Mouse (Mus musculus) bone marrow macrophage, adult 2 months (primary cell): ENCODE measurements around the gene Opalin. TPM values are rescaled to one million over a fixed set of nuclear protein-coding genes. Genes with fewer than 3 reads are reported as not detected.
A peak's percentile ranks its signal among the peaks of the same experiment; 100 is the strongest.

ENCODE experiments used
- H3K27ac ChIP-seq: 2 replicates; pipeline ENCODE4 v1.5.1; 2012; ENCODE audit warnings: low read depth, low read length; ENCODE audit not compliant: insufficient read depth
- H3K4me1 ChIP-seq: 2 replicates; pipeline ENCODE4 v1.6.1; 2012; ENCODE audit warnings: low read length; ENCODE audit not compliant: control insufficient read depth, insufficient read depth
- H3K4me3 ChIP-seq: 2 replicates; pipeline ENCODE4 v1.5.1; 2012; ENCODE audit warnings: mild to moderate bottlenecking, low read length, moderate library complexity; ENCODE audit not compliant: insufficient read depth
- CTCF ChIP-seq: IDR thresholded peaks from 2 replicates; pipeline ENCODE4 v1.5.1; 2012; ENCODE audit warnings: low read depth, mild to moderate bottlenecking, low read length, moderate library complexity
- POLR2A ChIP-seq: IDR thresholded peaks from 2 replicates; pipeline ENCODE4 v1.6.1; 2012; ENCODE audit warnings: mild to moderate bottlenecking, low read depth, low read length, borderline replicate concordance
- polyA plus RNA-seq: library from polyadenylated mRNA; stranded (reverse); fragments of >200 nt; gene quantifications from 2 replicates; pipeline ENCODE4 v1.2.4, GENCODE M21; 2012; ENCODE audit not compliant: missing spikeins, insufficient read depth, insufficient read length

Gene Opalin
- polyA plus RNA-seq, 1 experiment = not detected

- TF ChIP-seq CTCF (no peak), POLR2A (no peak)
- H3K4me1 ChIP-seq = peaks cover 4% of the 10 kb centered on the region; the same call in 1 of the 2 replicates
- H3K27ac ChIP-seq = no peak overlapping the region
- no peak overlapping the region for H3K4me3 ChIP-seq
Measured at GRCm38 (mm10) chr19:41108666-41109065, 31.8 kb upstream of the Opalin start.

- Histone ChIP-seq H3K27ac (no peak overlapping the region), H3K4me1 (peaks cover 4% of the 10 kb centered on the region; the same call in 1 of the 2 replicates), H3K4me3 (no peak overlapping the region)
- TF ChIP-seq POLR2A (no peak), CTCF (no peak)
Measured at GRCm38 (mm10) chr19:41107530-41107929, 30.6 kb upstream of the Opalin start.

- Histone ChIP-seq H3K4me1 (peaks cover 4% of the 10 kb centered on the region; the same call in 1 of the 2 replicates), H3K27ac (no peak overlapping the region), H3K4me3 (no peak overlapping the region)
- TF ChIP-seq CTCF (no peak), POLR2A (no peak)
Measured at GRCm38 (mm10) chr19:41104922-41105321, 28.0 kb upstream of the Opalin start.

GRCm38 (mm10) chr19:41101390-41101789 is 24.5 kb upstream of the Opalin start:
- Histone ChIP-seq H3K4me3 (no peak overlapping the region), H3K27ac (no peak overlapping the region), H3K4me1 (peaks cover 4% of the 10 kb centered on the region; the same call in 1 of the 2 replicates)
- TF ChIP-seq POLR2A (no peak), CTCF (no peak)

- Histone ChIP-seq H3K4me1 (peaks cover 4% of the 10 kb centered on the region; the same call in 1 of the 2 replicates), H3K27ac (no peak overlapping the region), H3K4me3 (no peak overlapping the region)
- TF ChIP-seq POLR2A (no peak), CTCF (no peak)
Measured at GRCm38 (mm10) chr19:41100863-41101262, 23.9 kb upstream of the Opalin start.

GRCm38 (mm10) chr19:41097038-41097437 is 20.1 kb upstream of the Opalin start:
- no peak overlapping the region for H3K27ac ChIP-seq

GRCm38 (mm10) chr19:41091901-41092300 is 15.0 kb upstream of the Opalin start:
- Histone ChIP-seq H3K4me1 (peaks cover 22% of the 10 kb centered on the region), H3K27ac (peak overlapping the region; percentile 48), H3K4me3 (no peak overlapping the region)
- TF ChIP-seq POLR2A = no peak
- no peak for TF ChIP-seq CTCF

More at GRCm38 (mm10) chr19:41097038-41097437, 20.1 kb upstream of the Opalin start:
- H3K4me3 ChIP-seq = no peak overlapping the region
- no peak for TF ChIP-seq POLR2A
- no peak for TF ChIP-seq CTCF
- peaks cover 4% of the 10 kb centered on the region for H3K4me1 ChIP-seq

- Histone ChIP-seq H3K4me3 (no peak overlapping the region), H3K27ac (no peak overlapping the region), H3K4me1 (peaks cover 22% of the 10 kb centered on the region)
- TF ChIP-seq POLR2A = no peak
- TF ChIP-seq CTCF = peak; percentile 59
Measured at GRCm38 (mm10) chr19:41089833-41090232, 12.9 kb upstream of the Opalin start.

GRCm38 (mm10) chr19:41088491-41088890 is 11.6 kb upstream of the Opalin start:
- Histone ChIP-seq H3K4me1 (peaks cover 22% of the 10 kb centered on the region), H3K27ac (no peak overlapping the region), H3K4me3 (peak overlapping the region; percentile 15; the same call in 1 of the 2 replicates)
- TF ChIP-seq CTCF (no peak), POLR2A (no peak)

- H3K4me3 ChIP-seq = no peak overlapping the region
- TF ChIP-seq POLR2A (no peak), CTCF (no peak)
- H3K27ac ChIP-seq = no peak overlapping the region
- H3K4me1 ChIP-seq = peaks cover 22% of the 10 kb centered on the region
Measured at GRCm38 (mm10) chr19:41087901-41088300, 11.0 kb upstream of the Opalin start.

- H3K4me1 ChIP-seq = peaks cover 16% of the 10 kb centered on the region
- H3K4me3 ChIP-seq = no peak overlapping the region
- TF ChIP-seq POLR2A (no peak), CTCF (0 out of 2 replicates have a peak, but pooled peaks have one; percentile 30)
- H3K27ac ChIP-seq = no peak overlapping the region
Measured at GRCm38 (mm10) chr19:41086700-41087099, 9.8 kb upstream of the Opalin start.
